26 mouse cellular contexts compared by ENCODE assay signal in the genomic region with DNA sequence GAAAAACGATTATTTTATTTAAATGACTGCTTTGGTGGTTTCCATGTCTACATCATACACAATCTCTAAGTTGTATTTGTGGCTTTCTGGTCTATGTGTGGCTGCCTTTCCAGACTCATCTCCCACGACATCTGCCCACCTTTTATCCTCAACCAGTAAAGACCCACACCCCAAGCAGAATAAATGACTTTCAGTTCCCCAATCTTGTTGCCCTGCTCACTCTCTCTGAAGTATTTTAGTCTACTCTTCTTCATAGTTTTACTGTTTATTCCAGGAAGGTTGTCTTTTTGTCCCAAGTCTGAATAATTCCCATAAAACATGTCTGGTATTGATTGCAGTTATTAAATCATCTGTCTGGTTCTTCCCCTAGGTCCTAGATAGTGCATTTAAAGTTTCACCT. TPM values are rescaled to one million over a fixed set of nuclear protein-coding genes. Genes with fewer than 3 reads are reported as not detected.
DNase-seq lines count a peak whose midpoint lies in the region; ATAC-seq and TF ChIP-seq lines count a peak whose summit lies in the region.
"Had no signal": no experiment of that assay in that cellular context is flagged by ENCODE, and none has a peak within 500 bp of the region (broad histone marks: within the 10 kb centered on the region; RNA-seq: fewer than 3 reads in every experiment).

No protein-coding gene starts in this region.

- POLR2A ChIA-PET in Patski (lab: Charles Lee), result no interaction called here

- H3K27me3 ChIP-seq in Patski, result no peaks in the 10 kb centered on the region
- H3K27me3 ChIP-seq: embryonic facial prominence, embryonic 12.5 days; forebrain, embryonic 13.5 days; forebrain, embryonic 15.5 days had no signal

- no peak for TF ChIP-seq CTCF in Patski (IDR thresholded peaks at IDR 0.05)

- intact Hi-C loops in gastrocnemius, postnatal 36 days (cut with DNase I), result no loop called here

- no peak for ATAC-seq in Patski
- ATAC-seq in megakaryocyte, adult 5-6 weeks (ENCODE audit: poor library complexity, severe bottlenecking), result 0 out of 2 replicates have a peak, but pooled peaks have one; percentile 33
- ATAC-seq: forebrain, embryonic 13.5 days; forebrain, embryonic 15.5 days; forebrain, postnatal 0 days had no signal

- DNase-seq in A20 (ENCODE audit: low read depth, low spot score) (peak; percentile 31), Patski (ENCODE audit: low read depth, low spot score) (peak; percentile 24)
- DNase-seq in thymus, postnatal 10 days (ENCODE audit: low spot score in 2 of 2), result no peak
- no peak for DNase-seq in left cerebral cortex, adult 8-10 months (ENCODE audit: low spot score in 2 of 2)
- no peak for DNase-seq in gastrocnemius, postnatal 36 days
- DNase-seq: adrenal gland, adult 2 months; adrenal gland, postnatal 10 days; adrenal gland, postnatal 25 days; cerebellum, adult 11 months; cerebellum, adult 18-20 months; cerebellum, adult 8-10 months; cerebellum, adult 9-11 months; cerebellum, postnatal 14 days; cerebellum, postnatal 36 days; forebrain, postnatal 0 days had no signal

- in situ Hi-C loops in Patski (cut with MboI; ENCODE audit: low pct_unique_long_range_greater_than_20kb), result no loop called here

- CTCF ChIA-PET in Patski (lab: Charles Lee), result no interaction called here

RNA-seq across cellular contexts. Expression of gene Tnfsf4, which starts 40.6 kb away (rescaled TPM):
- not detected for polyA plus RNA-seq in Patski (2021)
- not detected in 2 replicates for total RNA-seq in megakaryocyte, adult 5-6 weeks (2015)
- total RNA-seq in megakaryocyte, adult 5-6 weeks (2017), result not detected in 2 replicates
- total RNA-seq in left cerebral cortex, adult 8-10 months (2022), result not detected
- not detected for total RNA-seq in gastrocnemius, postnatal 36 days (2021)
- total RNA-seq: adrenal gland, adult 2 months; adrenal gland, postnatal 10 days; adrenal gland, postnatal 25 days; adrenal gland, postnatal 4 days; forebrain, postnatal 0 days had no signal
- polyA plus RNA-seq: adrenal gland, adult 2 months; brain, embryonic 14.5 days; C2C12; cortical plate, adult 2 months; embryonic facial prominence, embryonic 10.5 days; embryonic facial prominence, embryonic 12.5 days; forebrain, embryonic 11.5 days; forebrain, embryonic 13.5 days; forebrain, embryonic 15.5 days; forebrain, postnatal 0 days; G1E had no signal

RNA-seq across cellular contexts. Expression of gene Tnfsf18, which starts 58.7 kb away (rescaled TPM):
- polyA plus RNA-seq in Patski (2021), result not detected
- not detected in 2 replicates for total RNA-seq in megakaryocyte, adult 5-6 weeks (2015)
- total RNA-seq in megakaryocyte, adult 5-6 weeks (2017), result not detected in 2 replicates
- total RNA-seq in left cerebral cortex, adult 8-10 months (2022), result not detected
- not detected for total RNA-seq in gastrocnemius, postnatal 36 days (2021)
- total RNA-seq: adrenal gland, adult 2 months; adrenal gland, postnatal 10 days; adrenal gland, postnatal 25 days; adrenal gland, postnatal 4 days; G1E had no signal
- polyA plus RNA-seq: adrenal gland, adult 2 months; cortical plate, adult 2 months; embryonic facial prominence, embryonic 10.5 days; embryonic facial prominence, embryonic 12.5 days; forebrain, embryonic 11.5 days; forebrain, embryonic 15.5 days; forebrain, postnatal 0 days; G1E had no signal

Comparison
In these comparisons a context has a peak if more than half of its experiments do, and no peak if none do; other contexts are left out.
1. DNase-seq: peak in A20 (single experiment) and Patski (single experiment); none in thymus, postnatal 10 days (0 of 2), left cerebral cortex, adult 8-10 months (0 of 2) and gastrocnemius, postnatal 36 days (0 of 2).